Mouse (Mus musculus) MEL (cell line): Measurements from ENCODE around the gene Setd4. TPM values are rescaled to one million over a fixed set of nuclear protein-coding genes. Genes with fewer than 3 reads are reported as not detected.

Experiments
- DNase-seq: peaks from one replicate; pipeline ENCODE4 v3.0.0; 2011; ENCODE audit warnings: low read depth, low spot score
- H3K27ac ChIP-seq: 2 replicates; pipeline ENCODE4 v1.5.1; 2012; ENCODE audit warnings: low read depth, mild to moderate bottlenecking, control low read depth, low read length, moderate library complexity; ENCODE audit not compliant: control insufficient read depth
- H3K27me3 ChIP-seq, 2 experiments: fragments of 150-350 bp in 1 of 2; sonication (generic) in 1 of 2; 2 replicates each; pipeline ENCODE4 v1.6.1; 2012; ENCODE audit warnings: low read length in 2 of 2, mild to moderate bottlenecking in 2 of 2, improper control_type of control experiment in 1 of 2, moderate library complexity in 1 of 2; ENCODE audit not compliant: insufficient read depth in 2 of 2, control insufficient read depth in 1 of 2
- H3K36me3 ChIP-seq, 2 experiments: 2 replicates each; pipeline ENCODE4 v1.6.1; 2012 to 2014; ENCODE audit warnings: low read length in 2 of 2, improper control_type of control experiment in 1 of 2, inconsistent platforms in 1 of 2, mild to moderate bottlenecking in 1 of 2; ENCODE audit not compliant: insufficient read depth in 2 of 2, control insufficient read depth in 1 of 2
- H3K4me1 ChIP-seq, 2 experiments: fragments of 150-350 bp in 1 of 2; sonication (generic) in 1 of 2; 2 replicates each; pipeline ENCODE4 v1.6.1; 2012; ENCODE audit warnings: low read length in 2 of 2, improper control_type of control experiment in 1 of 2, mild to moderate bottlenecking in 1 of 2; ENCODE audit not compliant: insufficient read depth in 2 of 2, control insufficient read depth in 1 of 2
- H3K4me3 ChIP-seq, 2 experiments: fragments of 150-350 bp in 1 of 2; sonication (generic) in 1 of 2; 2 replicates each; pipeline ENCODE4 v1.5.1; 2012; ENCODE audit warnings: low read depth in 2 of 2, low read length in 2 of 2, mild to moderate bottlenecking in 2 of 2, moderate library complexity in 2 of 2, control low read depth in 1 of 2, improper control_type of control experiment in 1 of 2; ENCODE audit not compliant: control insufficient read depth in 1 of 2, insufficient read depth in 1 of 2
- H3K79me2 ChIP-seq: 2 replicates; pipeline ENCODE4 v1.6.1; 2012; ENCODE audit warnings: mild to moderate bottlenecking, low read length, moderate library complexity; ENCODE audit not compliant: control insufficient read depth, poor library complexity, insufficient read depth
- H3K9ac ChIP-seq: 2 replicates; pipeline ENCODE4 v1.6.1; 2012; ENCODE audit warnings: low read depth, mild to moderate bottlenecking, control low read depth, low read length, moderate library complexity; ENCODE audit not compliant: control insufficient read depth, poor library complexity, severe bottlenecking
- H3K9me3 ChIP-seq: fragments of 150-350 bp; sonication (generic); replicated peaks from 2 replicates; pipeline ENCODE4 v1.6.1; 2012; ENCODE audit warnings: mild to moderate bottlenecking, low read length, improper control_type of control experiment, moderate library complexity; ENCODE audit not compliant: insufficient read depth
- BHLHE40 ChIP-seq: IDR thresholded peaks from 2 replicates; pipeline ENCODE4 v1.6.1; 2012; ENCODE audit warnings: low read depth, mild to moderate bottlenecking, inconsistent platforms, low read length, improper control_type of control experiment, borderline replicate concordance
- CHD1 ChIP-seq: IDR thresholded peaks from 2 replicates; pipeline ENCODE4 v1.6.1; 2012; ENCODE audit warnings: low read depth, mild to moderate bottlenecking, inconsistent platforms, low read length, improper control_type of control experiment
- CHD2 ChIP-seq: IDR thresholded peaks from 2 replicates; pipeline ENCODE4 v1.6.1; 2011; ENCODE audit warnings: low read length, improper control_type of control experiment
- ELF1 ChIP-seq: IDR thresholded peaks from 2 replicates; pipeline ENCODE4 v1.6.1; 2014; ENCODE audit warnings: low read depth, mild to moderate bottlenecking, inconsistent platforms, low read length, improper control_type of control experiment, moderate library complexity
- ETS1 ChIP-seq: IDR thresholded peaks from 2 replicates; pipeline ENCODE4 v1.6.1; 2012; ENCODE audit warnings: low read depth, mild to moderate bottlenecking, inconsistent platforms, low read length, improper control_type of control experiment, moderate library complexity
- GATA1 ChIP-seq: IDR thresholded peaks from 2 replicates; pipeline ENCODE4 v1.6.1; 2011; ENCODE audit warnings: low read depth, low read length, improper control_type of control experiment
- HCFC1 ChIP-seq: IDR thresholded peaks from 2 replicates; pipeline ENCODE4 v1.6.1; 2012; ENCODE audit warnings: low read depth, mild to moderate bottlenecking, inconsistent platforms, low read length, improper control_type of control experiment, moderate library complexity
- JUND ChIP-seq: IDR thresholded peaks from 2 replicates; pipeline ENCODE4 v1.6.1; 2011; ENCODE audit warnings: low read depth, mild to moderate bottlenecking, improper control_type of control experiment, low read length
- KAT2A ChIP-seq: conservative IDR thresholded peaks from 2 replicates; pipeline ENCODE4 v1.6.1; 2012; ENCODE audit warnings: low read depth, low read length, improper control_type of control experiment, inconsistent platforms
- MAX ChIP-seq: IDR thresholded peaks from 2 replicates; pipeline ENCODE4 v1.6.1; 2011; ENCODE audit warnings: low read length, improper control_type of control experiment
- MXI1 ChIP-seq: IDR thresholded peaks from 2 replicates; pipeline ENCODE4 v1.6.1; 2011; ENCODE audit warnings: mild to moderate bottlenecking, low read depth, low read length, improper control_type of control experiment
- MYB ChIP-seq: IDR thresholded peaks from 2 replicates; pipeline ENCODE4 v1.6.1; 2011; ENCODE audit warnings: mild to moderate bottlenecking, low read depth, low read length, improper control_type of control experiment
- NELFE ChIP-seq: IDR thresholded peaks from 2 replicates; pipeline ENCODE4 v1.6.1; 2011; ENCODE audit warnings: low read depth, low read length, improper control_type of control experiment
- TAL1 ChIP-seq: IDR thresholded peaks from 2 replicates; pipeline ENCODE4 v1.6.1; 2012; ENCODE audit warnings: mild to moderate bottlenecking, inconsistent platforms, low read length, moderate library complexity, mixed read lengths
- TBP ChIP-seq: IDR thresholded peaks from 2 replicates; pipeline ENCODE4 v1.8.0; 2011; ENCODE audit warnings: low read depth, low read length, improper control_type of control experiment
- USF2 ChIP-seq, 2 experiments: IDR thresholded peaks; 2 replicates each; pipeline ENCODE4 v1.6.1; 2011 to 2012; ENCODE audit warnings: improper control_type of control experiment in 2 of 2, low read length in 2 of 2, borderline replicate concordance in 1 of 2, inconsistent platforms in 1 of 2, low read depth in 1 of 2, mild to moderate bottlenecking in 1 of 2; ENCODE audit not compliant: insufficient read depth in 1 of 2
- ZMIZ1 ChIP-seq: IDR thresholded peaks from 2 replicates; pipeline ENCODE4 v1.6.1; 2012; ENCODE audit warnings: low read depth, mild to moderate bottlenecking, inconsistent platforms, low read length, improper control_type of control experiment, moderate library complexity
- polyA plus RNA-seq, 2 experiments: library from polyadenylated mRNA; stranded (reverse) in 1 of 2; unstranded in 1 of 2; fragments of >175 nt in 1 of 2; fragments of >200 nt in 1 of 2; gene quantifications; 2 replicates each; pipeline versions ENCODE4 v1.2.1 to v1.2.4; 2012; ENCODE audit warnings: low replicate concordance in 2 of 2, low read depth in 1 of 2; ENCODE audit not compliant: insufficient read length in 2 of 2, insufficient read depth in 1 of 2, missing spikeins in 1 of 2
- total RNA-seq: library from RNA; depleted of rRNA; stranded (reverse); fragments of 300-350 nt; gene quantifications from 2 replicates; pipeline ENCODE4 v1.2.3, GENCODE M21; 2012

Setd4 gene
- total and polyA plus RNA-seq, 3 experiments: 14.1 to 19.1 TPM; not detected in 1

- H3K9ac ChIP-seq: no peak overlapping the region
- no peak overlapping the region for H3K4me3 ChIP-seq
- no peaks in the 10 kb centered on the region for H3K4me1 ChIP-seq
- no peak for TF ChIP-seq NELFE
- TF ChIP-seq BHLHE40: no peak
- TF ChIP-seq GATA1: no peak
- TF ChIP-seq JUND: no peak
- TF ChIP-seq HCFC1: no peak
- no peak for TF ChIP-seq MAX
- TF ChIP-seq ZMIZ1: no peak
- TF ChIP-seq MYB: no peak
- TF ChIP-seq TAL1: no peak
- no peak for TF ChIP-seq ELF1
- TF ChIP-seq ETS1: no peak
- TF ChIP-seq TBP: no peak
- TF ChIP-seq MXI1: no peak
- H3K27me3 ChIP-seq: peaks cover 4 to 5% of the 10 kb centered on the region in 2 experiments; a peak in 3 of 4 replicates
- no peaks in the 10 kb centered on the region for H3K36me3 ChIP-seq
- H3K79me2 ChIP-seq: no peaks in the 10 kb centered on the region
- H3K9me3 ChIP-seq: no peaks in the 10 kb centered on the region
- DNase-seq: no peak
- no peak overlapping the region for H3K27ac ChIP-seq
Measured at GRCm38 (mm10) chr16:93558499-93558898, 45.4 kb downstream of the Setd4 start.

- no peaks in the 10 kb centered on the region for H3K79me2 ChIP-seq
- peaks cover 4 to 5% of the 10 kb centered on the region in 2 experiments; a peak in 3 of 4 replicates for H3K27me3 ChIP-seq
- no peak overlapping the region for H3K4me3 ChIP-seq
- no peak for TF ChIP-seq CHD2
- H3K4me1 ChIP-seq: no peaks in the 10 kb centered on the region
- DNase-seq: no peak
- H3K9ac ChIP-seq: no peak overlapping the region
- H3K9me3 ChIP-seq: no peaks in the 10 kb centered on the region
- H3K36me3 ChIP-seq: no peaks in the 10 kb centered on the region
- H3K27ac ChIP-seq: no peak overlapping the region
Measured at GRCm38 (mm10) chr16:93557646-93558045, 46.2 kb downstream of the Setd4 start.

- no peaks in the 10 kb centered on the region for H3K9me3 ChIP-seq
- H3K4me1 ChIP-seq: no peaks in the 10 kb centered on the region
- H3K27me3 ChIP-seq: peaks cover 0 to 3% of the 10 kb centered on the region in 2 experiments; a peak in 2 of 4 replicates
- no peaks in the 10 kb centered on the region for H3K36me3 ChIP-seq
- H3K27ac ChIP-seq: no peak overlapping the region
- H3K9ac ChIP-seq: no peak overlapping the region
- DNase-seq: no peak
- H3K79me2 ChIP-seq: no peaks in the 10 kb centered on the region
- TF ChIP-seq KAT2A (no peak), NELFE (no peak), ZMIZ1 (no peak), HCFC1 (no peak), USF2 (IDR thresholded peaks at IDR 0.05; ENCODE audit: borderline replicate concordance in 1 of 2, insufficient read depth in 1 of 2, low read depth in 1 of 2, low read length in 2 of 2) (no peak), CHD1 (no peak)
- H3K4me3 ChIP-seq: no peak overlapping the region
Measured at GRCm38 (mm10) chr16:93552686-93553513, 51.0 kb downstream of the Setd4 start.
